Mouse (Mus musculus) CH12.LX (cell line): Measurements from ENCODE around the gene Wnt5b. TPM values are rescaled to one million over a fixed set of nuclear protein-coding genes. Genes with fewer than 3 reads are reported as not detected.

Experiments
- DNase-seq: peaks from one replicate; pipeline ENCODE4 v3.0.0-alpha.2; 2013; ENCODE audit errors: extremely low read depth
- H3K27ac ChIP-seq: 2 replicates; pipeline ENCODE4 v1.5.1; 2012; ENCODE audit warnings: low read depth, mild to moderate bottlenecking, control low read depth, moderate library complexity; ENCODE audit not compliant: insufficient read depth
- H3K27me3 ChIP-seq: replicated peaks from 2 replicates; pipeline ENCODE3; 2012; ENCODE audit warnings: inconsistent platforms
- H3K36me3 ChIP-seq, 2 experiments: replicated peaks in 1 of 2; 2 replicates each; pipeline versions ENCODE3 to v1.6.1; 2012; ENCODE audit warnings: inconsistent platforms in 1 of 2, low read length in 1 of 2, mild to moderate bottlenecking in 1 of 2, mixed read lengths in 1 of 2, moderate library complexity in 1 of 2; ENCODE audit not compliant: control insufficient read depth in 1 of 2, insufficient read depth in 1 of 2
- H3K4me1 ChIP-seq, 2 experiments: 2 replicates each; pipeline ENCODE4 v1.6.1; 2012; ENCODE audit warnings: inconsistent platforms in 1 of 2, moderate library complexity in 1 of 2; ENCODE audit not compliant: insufficient read depth in 2 of 2, control insufficient read depth in 1 of 2
- H3K4me2 ChIP-seq: 2 replicates; pipeline ENCODE4 v1.6.1; 2012; ENCODE audit warnings: low read depth, mild to moderate bottlenecking, control low read depth; ENCODE audit not compliant: poor library complexity, insufficient read depth, severe bottlenecking
- H3K4me3 ChIP-seq, 3 experiments: fragments of 150-350 bp in 1 of 3; sonication (generic) in 1 of 3; replicated peaks in 1 of 3; 2 replicates each; pipeline versions ENCODE3 to v1.5.1; 2011 to 2012; ENCODE audit warnings: low read depth in 2 of 3, low read length in 2 of 3, mild to moderate bottlenecking in 2 of 3, moderate library complexity in 2 of 3, control low read depth in 1 of 3, improper control_type of control experiment in 1 of 3, inconsistent platforms in 1 of 3, mixed read lengths in 1 of 3; ENCODE audit not compliant: poor library complexity in 1 of 3
- H3K79me2 ChIP-seq: replicated peaks from 2 replicates; pipeline ENCODE4 v1.6.1; 2012; ENCODE audit warnings: mild to moderate bottlenecking, moderate library complexity; ENCODE audit not compliant: control insufficient read depth, poor library complexity, insufficient read depth, severe bottlenecking; ENCODE audit errors: extremely low read depth
- H3K9ac ChIP-seq: 2 replicates; pipeline ENCODE4 v1.6.1; 2012; ENCODE audit warnings: low read depth, mild to moderate bottlenecking, control low read depth, moderate library complexity; ENCODE audit not compliant: insufficient read depth
- H3K9me3 ChIP-seq: replicated peaks from 2 replicates; pipeline ENCODE3; 2012; ENCODE audit warnings: low read length, inconsistent platforms, mixed read lengths
- BHLHE40 ChIP-seq: IDR thresholded peaks from 2 replicates; pipeline ENCODE4 v1.6.1; 2011; ENCODE audit warnings: mild to moderate bottlenecking, low read depth, low read length, improper control_type of control experiment
- CHD1 ChIP-seq: IDR thresholded peaks from 2 replicates; pipeline ENCODE4 v1.6.1; 2012; ENCODE audit warnings: low read depth, low read length, improper control_type of control experiment, inconsistent platforms
- CTCF ChIP-seq, 2 experiments: IDR thresholded peaks in 1 of 2; conservative IDR thresholded peaks in 1 of 2; 2 replicates each; pipeline ENCODE4 v1.5.1; 2011 to 2012; ENCODE audit warnings: low read depth in 2 of 2, low read length in 2 of 2, improper control_type of control experiment in 1 of 2, inconsistent platforms in 1 of 2, mild to moderate bottlenecking in 1 of 2, moderate library complexity in 1 of 2
- ELF1 ChIP-seq: IDR thresholded peaks from 2 replicates; pipeline ENCODE4 v1.6.1; 2014; ENCODE audit warnings: low read depth, mild to moderate bottlenecking, inconsistent platforms, low read length, improper control_type of control experiment
- EP300 ChIP-seq: IDR thresholded peaks from 2 replicates; pipeline ENCODE4 v1.6.1; 2011; ENCODE audit warnings: low read length, improper control_type of control experiment
- ETS1 ChIP-seq: conservative IDR thresholded peaks from 2 replicates; pipeline ENCODE4 v1.6.1; 2012; ENCODE audit warnings: low read depth, mild to moderate bottlenecking, inconsistent platforms, low read length, improper control_type of control experiment, moderate library complexity
- HCFC1 ChIP-seq: IDR thresholded peaks from 2 replicates; pipeline ENCODE4 v1.6.1; 2012; ENCODE audit warnings: low read depth, mild to moderate bottlenecking, inconsistent platforms, low read length, improper control_type of control experiment
- IRF4 ChIP-seq: IDR thresholded peaks from 2 replicates; pipeline ENCODE4 v1.6.1; 2014; ENCODE audit warnings: low read depth, mild to moderate bottlenecking, inconsistent platforms, low read length, improper control_type of control experiment
- JUN ChIP-seq: IDR thresholded peaks from 2 replicates; pipeline ENCODE4 v1.6.1; 2011; ENCODE audit warnings: low read depth, mild to moderate bottlenecking, low read length, improper control_type of control experiment, moderate library complexity; ENCODE audit not compliant: insufficient read depth
- JUND ChIP-seq: conservative IDR thresholded peaks from 2 replicates; pipeline ENCODE4 v1.6.1; 2011; ENCODE audit warnings: low read depth, low read length, improper control_type of control experiment
- MAFK ChIP-seq: IDR thresholded peaks from 2 replicates; pipeline ENCODE4 v1.6.1; 2011; ENCODE audit warnings: low read length, improper control_type of control experiment; ENCODE audit not compliant: insufficient replicate concordance
- MAX ChIP-seq: IDR thresholded peaks from 2 replicates; pipeline ENCODE4 v1.6.1; 2011; ENCODE audit warnings: low read length, improper control_type of control experiment
- MAZ ChIP-seq: IDR thresholded peaks from 2 replicates; pipeline ENCODE4 v1.6.1; 2012; ENCODE audit warnings: low read depth, mild to moderate bottlenecking, inconsistent platforms, low read length, improper control_type of control experiment, moderate library complexity
- MEF2A ChIP-seq: IDR thresholded peaks from 2 replicates; pipeline ENCODE4 v1.6.1; 2014; ENCODE audit warnings: low read depth, mild to moderate bottlenecking, inconsistent platforms, low read length, improper control_type of control experiment, borderline replicate concordance
- PAX5 ChIP-seq: IDR thresholded peaks from 2 replicates; pipeline ENCODE4 v1.6.1; 2012; ENCODE audit warnings: low read length, inconsistent platforms, mixed read lengths
- POLR2AphosphoS2 ChIP-seq: IDR thresholded peaks from 2 replicates; pipeline ENCODE4 v1.6.1; 2011; ENCODE audit warnings: low read depth, low read length, improper control_type of control experiment
- RAD21 ChIP-seq: IDR thresholded peaks from 2 replicates; pipeline ENCODE4 v1.6.1; 2011; ENCODE audit warnings: low read depth, mild to moderate bottlenecking, low read length, improper control_type of control experiment, moderate library complexity
- RCOR1 ChIP-seq: conservative IDR thresholded peaks from 2 replicates; pipeline ENCODE4 v1.6.1; 2012; ENCODE audit warnings: low read depth, mild to moderate bottlenecking, inconsistent platforms, low read length, improper control_type of control experiment
- SIN3A ChIP-seq: IDR thresholded peaks from 2 replicates; pipeline ENCODE4 v1.6.1; 2012; ENCODE audit warnings: low read length, improper control_type of control experiment, inconsistent platforms
- TCF12 ChIP-seq: IDR thresholded peaks from 2 replicates; pipeline ENCODE4 v1.6.1; 2014; ENCODE audit warnings: low read depth, mild to moderate bottlenecking, inconsistent platforms, low read length, improper control_type of control experiment
- UBTF ChIP-seq: IDR thresholded peaks from 2 replicates; pipeline ENCODE4 v1.6.1; 2012; ENCODE audit warnings: low read depth, mild to moderate bottlenecking, inconsistent platforms, low read length, improper control_type of control experiment, moderate library complexity
- USF1 ChIP-seq: IDR thresholded peaks from 2 replicates; pipeline ENCODE4 v1.6.1; 2014; ENCODE audit warnings: low read depth, mild to moderate bottlenecking, inconsistent platforms, low read length, improper control_type of control experiment
- USF2 ChIP-seq: conservative IDR thresholded peaks from 2 replicates; pipeline ENCODE4 v1.6.1; 2011; ENCODE audit warnings: low read depth, low read length, improper control_type of control experiment
- ZKSCAN1 ChIP-seq: IDR thresholded peaks from 2 replicates; pipeline ENCODE4 v1.6.1; 2012; ENCODE audit warnings: low read depth, inconsistent platforms, low read length, improper control_type of control experiment, borderline replicate concordance
- ZNF384 ChIP-seq: IDR thresholded peaks from 2 replicates; pipeline ENCODE4 v1.6.1; 2012; ENCODE audit warnings: low read depth, low read length, improper control_type of control experiment, inconsistent platforms
- dilution Hi-C: fragments of 300-500 bp; cut with MboI; formaldehyde crosslinking; loops from 2 replicates; pipeline ENCODE4 v1.14.3; 2020; ENCODE audit warnings: low sequenced_read_pairs; ENCODE audit not compliant: extremely low pct_unique_long_range_greater_than_20kb, extremely low pct_ligation_motif_present
- in situ Hi-C: fragments of 300-500 bp; cut with MboI; formaldehyde crosslinking; loops from 3 replicates; pipeline ENCODE4 v1.14.3; 2019; ENCODE audit warnings: low sequenced_read_pairs, low pct_ligation_motif_present, low pct_unique_long_range_greater_than_20kb, mixed read lengths
- polyA plus RNA-seq: library from polyadenylated mRNA; unstranded; fragments of >175 nt; gene quantifications from 2 replicates; pipeline ENCODE4 v1.2.1, GENCODE M21; 2012; ENCODE audit warnings: low read depth; ENCODE audit not compliant: insufficient read length
- total RNA-seq, 2 experiments: library from RNA; depleted of rRNA; stranded (reverse); fragments of 300-350 nt in 1 of 2; fragments of >200 nt in 1 of 2; gene quantifications; 2 replicates each; pipeline ENCODE4 v1.2.3; 2012 to 2014

Wnt5b gene
- total and polyA plus RNA-seq, 3 experiments = 1.2 to 2.0 (median 1.5) TPM

- Histone ChIP-seq H3K4me2 (no peak overlapping the region; the same call in 1 of the 2 replicates), H3K36me3 (no peaks in the 10 kb centered on the region), H3K9ac (no peak overlapping the region), H3K4me1 (peaks cover 8 to 30% of the 10 kb centered on the region in 2 experiments), H3K4me3 (peak overlapping the region in 1 of 3 experiments; percentile 38), H3K79me2 (no peaks in the 10 kb centered on the region), H3K27ac (no peak overlapping the region), H3K9me3 (no peaks in the 10 kb centered on the region), H3K27me3 (no peaks in the 10 kb centered on the region)
- TF ChIP-seq ELF1 (peak; percentile 13; the same call in 1 of the 2 replicates), BHLHE40 (no peak), JUN (no peak), IRF4 (no peak), SIN3A (0 out of 2 replicates have a peak, but pooled peaks have one; percentile 35), HCFC1 (no peak), MAFK (0 out of 2 replicates have a peak, but pooled peaks have one; percentile 8), EP300 (peak; percentile 67), POLR2AphosphoS2 (no peak), JUND (peak; percentile 30; the same call in 1 of the 2 replicates)
- dilution Hi-C loops (no loop called here), in situ Hi-C loops (loop anchor here (10.0 kb wide), 1 partner anchor 51 kb away; no protein-coding TSS in a partner anchor)
- DNase-seq = peak; percentile 54
Measured at GRCm38 (mm10) chr6:119445671-119446607, 98.2 kb downstream of the Wnt5b start.

DNA sequence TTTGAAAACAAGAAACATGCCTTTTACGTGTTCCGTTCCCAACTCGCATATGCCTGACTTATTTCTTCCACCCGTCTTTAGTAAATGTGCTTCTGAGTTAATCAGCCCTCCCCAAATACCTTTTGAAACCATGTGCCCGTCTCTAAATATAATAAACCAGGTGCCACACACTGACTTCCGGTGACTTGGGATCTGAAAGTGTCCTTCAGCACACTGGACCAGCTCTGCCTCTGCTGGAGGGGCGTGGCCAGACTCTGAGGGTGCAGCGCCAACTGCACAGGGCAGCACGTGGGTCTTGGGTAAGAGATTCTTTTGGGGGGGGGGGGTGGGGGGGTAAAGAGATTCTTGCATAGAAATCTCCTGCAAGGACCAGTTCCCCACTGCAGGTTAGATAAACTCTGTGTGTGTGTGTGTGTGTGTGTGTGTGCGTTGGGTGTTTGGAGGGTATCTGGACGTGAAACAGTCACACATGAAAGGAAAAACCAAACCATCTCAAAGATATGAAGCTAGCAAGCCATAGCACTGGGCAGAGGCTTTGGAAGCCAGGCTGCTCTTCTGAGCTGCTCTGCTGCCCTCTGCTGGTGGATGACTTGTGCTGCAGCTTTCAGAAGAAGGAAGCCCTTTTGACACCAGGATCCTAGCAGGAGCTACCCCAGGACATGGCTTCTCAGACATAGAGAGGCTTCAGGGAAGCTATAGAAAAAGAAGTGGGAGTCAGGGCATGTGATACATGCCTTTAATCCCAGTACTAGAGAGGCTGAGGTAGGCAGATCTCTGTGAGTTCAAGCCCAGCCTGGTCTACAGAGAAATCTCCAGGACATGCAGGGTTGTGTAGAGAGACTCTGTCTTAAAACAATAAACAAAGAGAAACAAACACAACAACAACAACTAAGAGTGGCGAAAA is 100.2 kb downstream of the Wnt5b start:
- Histone ChIP-seq H3K4me2 (peak overlapping the region; percentile 99), H3K4me1 (peaks cover 8 to 31% of the 10 kb centered on the region in 2 experiments), H3K4me3 (peak overlapping the region; percentile 29 to 51 (median 42)), H3K36me3 (peaks cover 0 to 12% of the 10 kb centered on the region in 2 experiments), H3K27ac (0 out of 2 replicates have a peak overlapping the region, but pooled peaks have one; percentile 35), H3K9me3 (no peaks in the 10 kb centered on the region), H3K9ac (no peak overlapping the region; the same call in 1 of the 2 replicates), H3K79me2 (no peaks in the 10 kb centered on the region), H3K27me3 (no peaks in the 10 kb centered on the region)
- dilution Hi-C loops = no loop called here
- in situ Hi-C loops = loop anchor here (10.0 kb wide), 1 partner anchor 49 kb away; no protein-coding TSS in a partner anchor
- DNase-seq = peak; percentile 95
- TF ChIP-seq MAZ (0 out of 2 replicates have a peak, but pooled peaks have one; percentile 8), ZNF384 (no peak), EP300 (0 out of 2 replicates have a peak, but pooled peaks have one; percentile 19), USF1 (no peak; the same call in 1 of the 2 replicates), RAD21 (peak; percentile 92), RCOR1 (no peak), HCFC1 (no peak), BHLHE40 (peak; percentile 36), IRF4 (no peak), PAX5 (no peak), TCF12 (no peak), POLR2AphosphoS2 (no peak), MAFK (no peak), ZKSCAN1 (no peak), MAX (peak; percentile 72), USF2 (no peak), MEF2A (no peak), ETS1 (peak; percentile 16; the same call in 1 of the 2 replicates), UBTF (no peak), CHD1 (no peak), CTCF (conservative IDR thresholded peaks at IDR 0.05 in 1 of 2, IDR thresholded peaks at IDR 0.05 in 1 of 2; ENCODE audit: low read depth in 2 of 2, low read length in 2 of 2) (peak; percentile 83 to 95)
